Mouse (Mus musculus) cerebral cortex, adult 2 months (tissue): ENCODE data around the gene Kndc1.

Experiments
- WGBS: fragments of 180-500 bp; shearing (Covaris S2); methylation state at CpG from one replicate; pipeline ENCODE4 v1.1.7; 2018; 5-methylcytosine and 5-hydroxymethylcytosine counted together

Gene Kndc1

GRCm38 (mm10) chr7:139894655-139895557, at the start of gene Kndc1:
TSS of gene Kndc1 (plus strand) at chr7:139894696.
- 1% methylated on average over 50 of the region's 50 CpGs for WGBS

DNA sequence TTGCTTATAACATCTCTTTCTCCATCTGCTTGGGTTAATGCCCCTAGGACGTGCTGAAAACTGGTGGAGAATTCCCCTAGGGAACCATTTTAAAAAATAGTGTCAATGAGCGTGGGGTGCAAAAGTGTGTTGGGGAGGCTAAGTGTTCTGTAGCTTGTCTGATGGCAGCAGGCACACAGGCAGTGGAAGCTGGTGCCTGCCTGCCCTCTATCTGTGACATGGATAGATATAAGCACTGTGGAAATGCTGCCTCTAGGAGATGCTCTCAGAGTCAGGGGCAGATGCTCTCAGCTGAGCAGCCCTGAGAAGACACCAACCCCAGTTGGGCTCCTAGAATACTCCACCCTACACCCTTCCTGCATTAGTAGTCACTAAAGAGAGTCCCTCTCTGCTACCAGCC, 49.4 kb upstream of the Kndc1 start:
- 78% methylated on average over 2 of the region's 2 CpGs for WGBS

DNA sequence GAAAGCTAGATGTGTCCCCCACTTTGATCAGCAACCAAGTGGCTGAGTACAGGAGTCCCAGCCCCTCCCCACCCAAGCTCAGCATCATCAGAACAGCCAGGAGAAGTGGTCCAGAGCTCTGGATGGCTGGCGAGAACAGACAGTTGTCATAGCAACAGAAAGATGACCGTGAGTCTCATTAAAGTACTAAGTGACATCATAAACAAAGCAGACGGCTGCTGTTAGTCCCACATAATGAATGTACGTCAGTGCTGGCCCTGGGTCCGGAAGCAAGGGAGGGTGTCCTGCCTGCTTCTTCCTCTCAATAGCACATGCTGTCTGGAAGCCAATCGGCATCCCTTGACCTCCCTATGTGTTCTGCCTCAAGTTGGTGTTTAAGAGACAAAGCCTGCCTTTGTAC, 44.3 kb upstream of the Kndc1 start:
- 16% methylated on average over 6 of the region's 6 CpGs for WGBS

- WGBS = 64% methylated on average over 5 of the region's 5 CpGs
These were observed 43.8 kb upstream of the Kndc1 start for GRCm38 (mm10) chr7:139850677-139851076.

DNA sequence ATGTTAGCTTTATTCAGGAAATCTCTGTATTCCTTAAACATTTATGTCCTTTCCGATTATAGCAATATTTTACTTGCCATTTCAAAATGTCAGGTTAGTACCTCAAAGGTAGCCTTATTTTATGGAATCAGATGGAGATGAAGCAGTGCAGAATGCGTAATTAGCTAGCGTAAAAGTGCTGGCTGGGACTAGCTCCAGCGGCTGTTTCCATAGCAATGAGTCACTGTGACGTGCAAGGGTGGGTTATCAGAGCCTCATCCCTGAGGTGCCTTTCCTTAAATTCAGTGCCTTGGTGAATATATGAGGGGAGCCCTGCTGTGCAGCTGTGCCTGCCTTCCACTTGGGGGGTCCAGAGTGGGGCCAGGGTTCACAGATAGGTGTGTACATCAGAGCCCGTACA, 43.4 kb upstream of the Kndc1 start:
- 39% methylated on average over 6 of the region's 6 CpGs for WGBS

- 80% methylated on average over 11 of the region's 11 CpGs for WGBS
These were observed 39.2 kb upstream of the Kndc1 start for GRCm38 (mm10) chr7:139855261-139855660.

DNA sequence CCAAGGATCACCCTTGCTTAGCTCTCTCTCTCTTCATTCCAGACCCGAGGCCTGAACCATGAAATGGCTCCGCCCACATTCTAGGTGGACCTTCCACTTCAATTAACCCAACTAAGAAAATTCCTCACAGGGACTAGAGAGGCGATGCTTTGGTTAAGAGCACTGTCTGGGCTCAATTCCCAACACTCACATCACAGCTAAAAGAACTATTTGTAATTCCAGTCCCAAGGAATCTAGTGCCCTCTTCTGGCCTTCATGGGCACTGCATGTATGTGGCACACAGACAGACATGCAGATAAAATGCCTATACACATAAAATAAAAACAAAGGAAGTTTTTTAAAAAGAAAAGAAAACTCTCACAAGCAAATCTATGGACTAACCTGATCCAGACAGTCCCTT, 33.1 kb upstream of the Kndc1 start:
- WGBS = 16% methylated on average over 3 of the region's 3 CpGs

GRCm38 (mm10) chr7:139863076-139863475, 31.4 kb upstream of the Kndc1 start:
- 84% methylated on average over 2 of the region's 2 CpGs for WGBS

DNA sequence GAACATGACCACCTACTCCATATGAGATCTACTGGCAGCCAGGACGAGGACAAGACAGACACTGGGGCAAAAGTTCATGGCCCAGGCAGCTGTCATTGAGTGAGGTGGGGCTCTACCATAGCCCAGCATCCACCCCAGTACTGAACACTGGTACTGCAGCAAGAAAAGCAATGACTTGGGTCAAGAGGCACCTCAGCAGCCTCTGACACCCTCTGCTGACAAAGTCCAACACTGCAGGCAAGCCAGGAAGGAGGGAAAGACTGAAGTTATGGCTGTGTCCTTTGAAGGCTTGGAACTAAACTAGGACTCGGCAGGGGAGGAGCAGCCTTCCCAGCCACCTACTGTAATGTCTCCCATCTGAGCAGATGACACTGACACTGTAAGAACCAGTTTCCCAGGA, 30.2 kb upstream of the Kndc1 start:
- 55% methylated on average over 2 of the region's 2 CpGs for WGBS

DNA sequence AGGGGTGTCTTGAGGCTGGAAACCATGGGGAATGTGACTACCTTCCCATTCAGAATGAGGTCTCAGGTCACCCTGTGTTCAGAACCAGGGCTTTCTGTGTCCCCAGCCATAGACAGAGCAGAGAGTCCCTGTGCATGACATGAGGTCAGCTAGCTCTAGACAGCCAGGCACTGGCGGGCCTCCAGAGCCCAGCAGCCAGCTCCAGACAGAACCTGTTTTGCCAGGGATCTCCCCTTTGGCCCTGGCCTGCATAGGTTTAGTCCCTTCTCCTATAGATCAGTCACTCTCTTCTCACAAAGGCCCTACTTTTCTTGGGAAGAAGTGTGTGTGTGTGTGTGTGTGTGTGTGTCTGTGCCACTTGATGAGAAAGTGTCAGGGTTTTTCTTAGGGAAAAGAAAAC, 29.6 kb upstream of the Kndc1 start:
- 68% methylated on average over 1 of the region's 1 CpGs for WGBS

DNA sequence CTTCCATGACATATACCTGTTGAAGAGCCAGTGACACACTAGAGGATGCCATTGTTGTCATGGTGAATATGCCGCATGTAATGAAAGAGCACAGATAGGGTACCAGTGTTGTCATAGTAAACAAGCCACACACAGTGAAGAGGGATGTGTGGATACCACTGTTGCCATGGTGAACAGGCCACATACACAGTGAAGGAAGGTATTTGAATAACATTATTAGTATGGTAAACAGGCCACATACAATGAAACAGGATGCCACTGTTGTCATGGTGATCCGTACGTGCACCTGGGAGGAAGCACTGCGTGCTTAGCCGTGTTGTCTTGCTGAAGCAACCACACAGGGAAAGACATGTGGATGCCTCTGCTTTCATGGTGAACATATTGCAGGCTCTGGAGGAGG, 23.5 kb upstream of the Kndc1 start:
- 83% methylated on average over 5 of the region's 5 CpGs for WGBS

GRCm38 (mm10) chr7:139877167-139877792, 17.2 kb upstream of the Kndc1 start:
- WGBS = 51% methylated on average over 10 of the region's 10 CpGs

DNA sequence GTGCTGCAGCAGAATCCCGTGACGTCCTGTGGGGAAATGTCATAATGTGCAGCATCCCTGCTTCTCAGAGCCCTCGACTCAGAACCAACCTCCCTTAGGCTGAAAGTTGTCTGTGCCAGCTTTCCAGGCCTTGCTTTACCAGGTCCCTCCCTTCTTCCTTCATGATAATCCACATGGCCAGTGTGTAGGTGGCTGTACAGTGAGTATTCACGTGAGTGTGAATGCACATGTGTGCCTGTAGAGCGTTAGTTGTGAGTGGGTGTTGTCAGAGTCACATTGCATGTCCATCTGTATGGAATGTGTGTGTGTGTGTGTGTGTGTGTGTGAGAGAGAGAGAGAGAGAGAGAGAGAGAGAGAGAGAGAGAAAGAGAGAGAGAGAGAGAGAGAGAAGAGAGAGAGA, 16.4 kb upstream of the Kndc1 start:
- WGBS = 52% methylated on average over 5 of the region's 5 CpGs

DNA sequence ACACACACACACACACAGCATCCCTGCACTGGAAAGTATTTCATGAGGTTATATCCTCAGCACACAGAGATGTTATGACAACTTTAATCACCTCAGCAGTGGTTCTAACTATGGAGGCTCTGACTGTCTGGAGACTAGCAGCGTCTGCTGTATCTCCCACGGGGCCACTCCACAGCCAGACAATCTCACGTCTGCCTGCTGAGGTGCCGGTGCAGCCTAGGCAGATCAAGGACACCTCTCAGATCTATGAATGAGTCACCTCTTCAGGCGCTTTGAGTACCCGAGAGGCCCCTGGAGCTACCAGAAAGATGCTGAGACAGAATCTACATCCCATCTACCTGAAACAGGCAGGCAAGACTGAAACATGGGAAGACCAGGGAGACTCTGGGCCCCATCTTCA, 15.9 kb upstream of the Kndc1 start:
- WGBS = 46% methylated on average over 6 of the region's 6 CpGs

GRCm38 (mm10) chr7:139883545-139883944, 11.0 kb upstream of the Kndc1 start:
- WGBS = 77% methylated on average over 4 of the region's 4 CpGs

DNA sequence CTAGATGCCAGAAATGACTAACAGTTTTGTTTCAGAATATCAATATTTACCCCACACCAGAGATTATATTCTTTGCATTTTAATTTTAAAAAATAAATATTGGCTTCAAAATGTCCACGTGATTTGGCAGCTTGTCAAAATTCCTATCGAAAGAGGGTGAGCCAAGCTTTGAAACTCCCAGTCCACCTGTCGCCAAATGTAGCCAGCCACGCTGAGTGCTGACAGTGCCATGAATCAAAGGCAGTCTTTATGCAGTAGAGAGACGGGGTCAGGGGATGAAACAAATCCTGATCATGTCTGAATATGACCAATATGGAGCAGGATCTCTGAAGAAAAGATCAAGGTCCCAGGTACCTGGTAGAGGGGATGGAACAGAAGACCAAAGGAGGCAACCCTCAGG, 2.7 kb upstream of the Kndc1 start:
- 61% methylated on average over 5 of the region's 5 CpGs for WGBS

- WGBS = 63% methylated on average over 7 of the region's 7 CpGs
These were observed 1.8 kb downstream of the Kndc1 start for GRCm38 (mm10) chr7:139896271-139896670.

DNA sequence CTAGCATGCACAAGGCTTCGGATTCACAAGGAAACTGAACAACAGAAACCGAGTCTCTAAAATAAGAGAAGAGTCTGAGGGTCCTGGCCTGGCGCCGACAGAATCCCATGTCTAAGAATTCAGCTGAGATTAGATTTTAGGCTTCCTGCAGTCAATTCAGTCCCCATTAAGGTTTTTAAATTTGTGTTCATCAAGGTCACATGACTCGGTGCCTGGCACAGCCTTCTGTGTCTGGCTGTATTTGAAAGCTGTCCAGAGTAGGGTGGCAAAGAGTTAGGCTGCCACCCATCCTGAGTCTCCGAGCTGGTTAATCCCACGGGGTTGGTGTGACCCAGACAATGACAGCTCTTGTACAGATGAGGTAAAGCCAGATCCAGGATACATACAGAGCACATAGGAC, 2.3 kb downstream of the Kndc1 start:
- 72% methylated on average over 7 of the region's 7 CpGs for WGBS

DNA sequence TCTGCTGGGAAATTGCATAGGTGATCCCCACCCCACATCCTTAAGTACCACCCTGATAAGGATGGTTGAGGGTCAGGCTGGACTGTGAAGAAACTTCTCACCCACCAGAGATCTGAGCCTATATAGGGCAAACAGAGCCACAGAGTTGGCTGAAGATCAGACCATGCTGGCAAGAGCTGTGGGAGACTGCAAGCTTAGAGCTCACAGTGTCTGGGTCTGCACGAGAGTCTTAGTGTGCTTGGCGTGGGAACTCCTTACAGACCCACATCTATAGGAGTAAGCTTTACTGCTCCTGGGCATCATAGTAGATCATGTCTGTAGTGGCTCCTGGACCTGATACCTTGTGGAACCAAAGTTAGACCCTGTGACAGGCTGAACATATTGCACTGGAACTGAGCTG, 4.1 kb downstream of the Kndc1 start:
- WGBS = 42% methylated on average over 2 of the region's 2 CpGs

DNA sequence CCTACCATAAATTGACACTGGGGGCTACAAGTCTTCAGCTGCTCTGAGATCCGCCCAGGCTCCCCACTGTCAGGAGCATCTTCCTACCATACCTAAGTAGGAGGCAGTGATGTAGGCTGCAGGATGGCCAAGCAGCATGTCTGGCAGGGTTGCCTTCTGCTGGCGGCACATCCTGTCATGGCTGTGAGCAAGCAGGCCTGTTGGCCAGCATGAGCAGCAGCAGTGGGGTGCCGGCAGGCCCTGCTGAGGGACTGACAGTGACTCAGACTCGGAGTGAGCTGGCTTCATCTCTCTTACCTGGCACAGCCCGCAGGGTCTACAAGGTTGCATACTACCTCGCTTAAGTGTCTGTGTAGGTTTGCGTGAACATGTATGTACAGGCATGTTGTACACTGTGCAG, 5.0 kb downstream of the Kndc1 start:
- 56% methylated on average over 7 of the region's 7 CpGs for WGBS

DNA sequence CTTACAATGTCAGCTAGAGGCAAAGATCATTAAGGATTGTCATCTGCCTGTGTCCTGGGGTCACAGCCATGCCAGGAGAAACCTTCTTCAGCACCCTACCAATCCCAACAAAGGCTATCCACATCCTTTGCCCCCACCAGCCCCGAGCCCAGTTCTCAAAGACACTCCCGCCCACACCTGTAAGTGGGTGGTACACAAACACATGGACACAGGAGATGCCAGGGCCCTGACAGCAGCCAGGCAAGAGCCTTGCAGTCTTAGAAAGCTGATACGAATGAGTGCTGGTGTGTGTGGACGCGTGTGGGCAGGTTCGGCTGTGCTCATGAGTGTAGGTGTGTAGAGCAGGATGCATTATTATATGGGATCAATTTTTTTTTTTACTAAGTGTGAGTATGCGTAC, 6.0 kb downstream of the Kndc1 start:
- WGBS = 59% methylated on average over 7 of the region's 7 CpGs

- WGBS = 68% methylated on average over 6 of the region's 6 CpGs
These were observed 6.4 kb downstream of the Kndc1 start for GRCm38 (mm10) chr7:139900896-139901295.

GRCm38 (mm10) chr7:139901981-139902380, 7.5 kb downstream of the Kndc1 start:
- WGBS = 48% methylated on average over 1 of the region's 1 CpGs
